Mouse (Mus musculus) bone marrow macrophage, adult 2 months (primary cell): ENCODE measurements around the gene Parl.

Experiments
- CTCF ChIP-seq: IDR thresholded peaks from 2 replicates; pipeline ENCODE4 v1.5.1; 2012; ENCODE audit warnings: low read depth, mild to moderate bottlenecking, low read length, moderate library complexity
- POLR2A ChIP-seq: IDR thresholded peaks from 2 replicates; pipeline ENCODE4 v1.6.1; 2012; ENCODE audit warnings: mild to moderate bottlenecking, low read depth, low read length, borderline replicate concordance

DNA sequence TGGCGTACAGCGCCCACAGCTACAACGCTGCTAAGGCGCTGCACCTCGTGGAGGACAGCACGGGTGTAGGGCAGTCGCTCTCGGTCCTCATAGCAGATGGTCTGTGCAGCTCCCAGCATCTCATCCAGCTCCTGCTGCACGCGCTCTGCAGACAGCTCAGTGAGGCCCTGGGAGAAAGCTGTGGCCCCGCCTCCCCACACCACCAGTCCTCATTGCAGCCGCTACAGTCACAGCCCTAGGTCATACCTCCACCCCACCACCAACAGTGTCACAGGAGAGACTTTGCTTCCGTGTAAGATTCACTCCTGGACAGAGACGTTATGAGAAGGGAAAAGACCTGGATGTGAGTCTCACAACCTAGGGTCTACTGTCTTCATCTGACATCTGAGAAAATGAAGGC lies 10.1 kb upstream of the Parl start:
- TF ChIP-seq CTCF (no peak), POLR2A (no peak)
